Mouse (Mus musculus): ENCODE measurements around the gene Taf13.
A peak's percentile ranks its signal among the peaks of the same experiment; 100 is the strongest.
"Not testable (repeated sequence)": the region's sequence is repeated elsewhere in the genome, so short reads cannot be mapped to it uniquely, and the experiment has no call there.

Gene Taf13

GRCm38 (mm10) chr3:108571443-108572294 lies at the start of gene Taf13:
Gene Taf13 (plus strand): TSS chr3:108571698.
- peak; percentile 95 for DNase-seq

- no peak for DNase-seq
Observed at GRCm38 (mm10) chr3:108523415-108523814, 48.1 kb upstream of the Taf13 start.

GRCm38 (mm10) chr3:108528489-108528888 lies 43.0 kb upstream of the Taf13 start:
- DNase-seq: no peak

GRCm38 (mm10) chr3:108533114-108533885 lies 38.2 kb upstream of the Taf13 start:
- peak; percentile 11 for DNase-seq

- no peak for DNase-seq
Observed at GRCm38 (mm10) chr3:108533951-108534350, 37.5 kb upstream of the Taf13 start, which contains the start of gene 1700013F07Rik. Gene 1700013F07Rik (plus strand): TSS chr3:108534150.

GRCm38 (mm10) chr3:108535896-108536516 lies 35.5 kb upstream of the Taf13 start:
- no peak for DNase-seq

DNA sequence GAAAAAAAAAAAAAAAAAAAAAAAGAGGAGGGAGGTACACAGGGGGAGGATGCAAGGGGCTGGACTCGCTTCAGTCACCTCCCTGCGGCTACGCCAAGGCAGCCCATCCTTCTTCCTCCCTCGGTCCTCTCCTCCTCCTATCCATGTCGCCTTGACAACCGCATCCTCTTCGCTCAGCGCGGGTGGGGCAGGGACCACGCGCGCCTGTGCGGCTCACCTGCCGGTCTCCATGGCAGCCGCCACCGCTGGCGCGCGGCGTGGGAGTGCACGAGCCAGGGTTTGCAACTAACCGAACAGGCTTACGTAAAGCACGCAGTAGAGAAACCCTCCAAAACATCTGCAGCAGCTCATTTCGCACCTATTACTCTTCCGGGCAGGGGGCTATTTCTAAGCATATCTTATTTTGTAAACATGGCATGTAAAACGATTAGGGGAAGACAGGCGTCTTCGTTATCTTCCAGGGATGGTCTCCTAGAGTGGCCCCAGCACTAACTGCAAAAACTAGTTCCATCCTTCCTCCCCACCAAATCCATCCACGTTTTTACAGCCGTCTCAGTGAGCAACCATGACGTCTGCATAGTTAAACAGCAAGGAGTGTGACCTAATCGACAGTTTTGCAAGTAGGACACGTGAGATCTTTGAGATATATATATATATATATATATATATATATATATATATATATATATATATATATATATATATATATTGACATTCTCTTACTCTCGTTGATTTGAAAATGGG lies 34.8 kb upstream of the Taf13 start, which contains the start of gene 5330417C22Rik:
5330417C22Rik (minus strand) TSS at position 20 of the 744 bp plus-strand sequence.
- DNase-seq: peak; percentile 74

GRCm38 (mm10) chr3:108537303-108537702 lies 34.2 kb upstream of the Taf13 start:
- peak; percentile 88 for DNase-seq

- DNase-seq: no peak
Observed at GRCm38 (mm10) chr3:108542299-108542698, 29.2 kb upstream of the Taf13 start.

GRCm38 (mm10) chr3:108554111-108554561 lies 17.4 kb upstream of the Taf13 start:
- DNase-seq: no peak

- DNase-seq: peak; percentile 91
Observed at GRCm38 (mm10) chr3:108554587-108555312, 16.7 kb upstream of the Taf13 start.

DNA sequence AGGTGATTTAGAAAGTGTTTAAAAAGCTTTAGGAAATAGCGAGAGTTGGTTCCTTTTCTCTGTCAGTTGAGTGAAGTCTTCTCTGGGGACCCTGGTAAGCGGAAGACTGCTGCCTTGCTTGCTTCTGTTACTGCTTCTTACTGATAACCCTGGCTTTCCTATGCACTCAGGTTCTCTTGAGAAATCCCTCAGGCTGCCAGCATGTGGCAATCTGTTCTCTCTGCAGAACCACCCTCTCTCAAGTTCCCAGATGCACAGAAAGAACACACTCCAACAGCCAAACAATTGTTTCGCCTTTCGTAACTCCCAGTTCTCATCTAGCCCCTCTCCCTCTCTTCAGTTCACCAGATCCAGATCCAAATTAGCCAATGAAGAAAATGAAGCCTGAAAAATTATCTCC lies 13.6 kb upstream of the Taf13 start:
- DNase-seq: no peak

GRCm38 (mm10) chr3:108562133-108562730 lies 9.3 kb upstream of the Taf13 start, which contains the start of gene Tmem167b:
Gene Tmem167b (minus strand): TSS chr3:108562466.
- peak; percentile 92 for DNase-seq

DNA sequence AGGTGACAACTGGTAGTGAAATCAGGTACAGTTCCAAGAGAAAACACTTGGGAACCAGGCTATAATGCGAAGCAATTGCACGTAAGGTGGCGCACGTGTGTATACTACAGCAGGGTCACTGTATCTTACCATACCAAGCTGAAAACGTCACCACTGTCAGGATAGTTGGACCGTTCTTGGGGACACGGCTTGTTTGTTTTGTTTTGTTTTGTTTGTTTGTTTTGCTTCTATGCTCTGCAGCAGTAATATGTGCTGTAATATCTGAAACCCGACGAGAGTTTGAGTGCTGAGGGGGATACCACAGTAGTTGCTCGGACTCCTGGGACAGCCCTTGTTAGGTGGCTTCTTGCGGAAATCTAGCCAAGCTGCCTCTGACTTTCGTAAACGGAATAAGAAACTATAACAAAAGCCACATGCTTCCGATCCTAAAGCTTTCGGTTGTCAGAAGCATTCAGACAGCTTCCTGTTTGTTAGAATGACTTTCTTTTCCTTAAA lies 8.7 kb upstream of the Taf13 start:
- DNase-seq: peak; percentile 19

DNA sequence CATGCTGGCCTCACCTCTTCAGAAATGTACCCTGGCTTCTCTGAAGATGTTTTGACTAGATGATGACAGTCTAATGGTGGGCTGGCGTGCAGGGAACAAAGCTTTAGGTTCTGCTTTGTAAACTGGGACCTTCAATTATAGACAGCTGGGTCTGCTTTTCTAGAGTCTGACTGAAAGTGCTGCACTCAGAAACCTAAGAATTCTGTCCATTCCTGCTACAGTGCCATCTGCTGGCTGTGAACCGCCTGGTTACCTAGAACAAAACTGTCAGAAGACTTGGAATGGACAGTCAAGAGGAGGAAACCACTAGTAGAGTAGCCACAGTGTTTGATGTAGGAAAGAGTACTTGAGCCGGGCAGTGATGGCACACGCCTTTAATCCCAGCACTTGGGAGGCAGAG lies 8.2 kb upstream of the Taf13 start:
- peak; percentile 79 for DNase-seq

DNA sequence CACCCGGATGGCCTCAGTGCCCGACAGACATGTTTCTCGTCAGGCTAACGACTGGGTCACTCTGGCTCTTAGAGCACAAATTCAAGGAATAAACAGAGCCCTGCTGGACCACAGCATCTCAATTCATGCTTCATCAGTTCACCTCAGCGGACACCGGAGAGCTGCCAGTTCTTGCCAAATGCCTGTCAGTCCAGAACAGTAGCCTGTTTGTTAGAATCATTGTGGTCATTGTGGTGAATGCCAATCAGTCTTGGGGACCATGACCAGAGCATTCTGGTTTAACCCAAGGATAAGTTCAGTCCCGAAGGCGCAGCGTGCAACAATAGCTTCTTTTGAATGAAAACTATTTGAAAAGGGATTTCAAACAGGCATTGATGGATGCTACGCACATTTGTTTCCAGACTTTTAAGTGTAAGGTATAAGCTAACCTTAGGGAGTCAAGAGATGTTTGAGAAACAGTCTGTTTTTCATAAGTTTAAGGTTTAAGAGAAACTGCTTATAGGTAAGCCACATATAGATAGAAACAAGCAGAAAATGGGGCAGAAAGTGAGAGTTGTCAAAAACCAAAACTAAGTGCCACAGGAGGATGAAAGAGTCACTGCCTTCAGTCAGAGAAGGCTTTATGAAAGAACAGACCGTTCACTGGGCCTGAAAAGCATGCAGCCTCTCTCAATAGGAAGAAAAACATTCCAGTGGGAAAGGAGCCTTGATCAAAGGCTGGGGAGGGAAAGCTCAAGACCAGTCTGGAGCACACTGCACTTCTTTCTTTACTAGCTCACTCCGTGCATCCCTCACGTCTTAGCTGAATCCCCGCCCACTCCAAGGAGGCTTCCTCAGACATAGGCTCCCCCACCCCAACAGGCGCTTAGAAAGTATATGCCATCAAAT lies 3.3 kb upstream of the Taf13 start:
- no peak for DNase-seq

DNA sequence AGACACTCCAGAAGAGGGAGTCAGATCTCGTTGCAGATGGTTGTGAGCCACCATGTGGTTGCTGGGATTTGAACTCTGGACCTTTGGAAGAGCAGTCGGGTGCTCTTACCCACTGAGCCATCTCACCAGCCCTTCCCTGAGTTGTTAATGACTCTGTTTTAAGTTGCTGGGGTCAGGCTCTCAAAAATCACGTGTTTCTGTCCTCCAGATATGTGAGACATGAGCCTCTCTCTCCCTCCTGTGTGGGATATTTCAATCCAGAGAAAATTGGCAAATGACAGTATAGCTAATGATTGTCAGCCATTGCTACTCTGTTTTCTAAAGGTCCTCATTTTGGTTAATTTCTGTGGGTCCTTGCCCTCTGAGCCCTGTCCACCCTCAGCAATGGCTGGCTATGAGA lies 1.9 kb upstream of the Taf13 start:
- not testable (repeated sequence) for DNase-seq

GRCm38 (mm10) chr3:108570813-108571212 lies 685 bp upstream of the Taf13 start:
- no peak for DNase-seq

DNA sequence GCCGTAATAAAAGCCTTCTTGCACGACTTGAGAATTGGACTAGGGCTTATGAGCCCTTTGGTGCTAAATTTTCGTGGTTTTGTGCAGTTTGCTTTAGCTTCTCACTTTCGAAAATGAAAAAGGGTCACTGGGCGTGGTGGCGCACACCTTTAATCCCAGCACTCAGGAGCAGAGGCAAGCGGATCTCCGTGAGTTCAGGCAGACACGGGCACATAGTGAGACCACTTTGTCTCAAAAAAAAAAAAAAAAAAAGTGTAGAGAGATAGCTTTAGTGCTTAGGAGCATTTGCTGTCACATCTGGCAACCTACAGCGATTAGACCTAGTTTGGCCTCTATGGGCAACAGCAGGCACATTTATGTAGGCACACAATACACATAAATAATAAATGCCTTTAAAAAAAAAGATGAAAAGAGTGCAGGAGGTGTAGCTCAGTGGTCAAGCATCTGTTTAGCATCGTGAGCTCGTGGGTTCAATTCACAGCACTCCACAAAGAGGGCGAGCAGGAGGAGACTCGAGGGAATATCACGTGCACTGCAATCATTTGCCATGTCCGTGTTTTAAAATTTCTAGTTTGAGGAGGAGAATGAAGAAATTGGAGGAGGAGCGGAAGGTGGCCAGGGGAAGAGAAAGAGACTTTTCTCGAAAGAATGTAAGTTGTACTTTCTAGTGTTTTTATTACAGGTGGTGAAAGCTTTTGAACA lies 962 bp downstream of the Taf13 start:
- no peak for DNase-seq

Data from right cerebral cortex, postnatal 4 days (tissue).